Mouse (Mus musculus): ENCODE data around the gene Mkks. TPM values are rescaled to one million over a fixed set of nuclear protein-coding genes. Genes with fewer than 3 reads are reported as not detected.

Gene Mkks
- polyA plus RNA-seq (2015; fragmentation: Nextera tagmentation; extraction: Ambion mirVana), result 9.0 and 18.2 TPM in 2 replicates

DNA sequence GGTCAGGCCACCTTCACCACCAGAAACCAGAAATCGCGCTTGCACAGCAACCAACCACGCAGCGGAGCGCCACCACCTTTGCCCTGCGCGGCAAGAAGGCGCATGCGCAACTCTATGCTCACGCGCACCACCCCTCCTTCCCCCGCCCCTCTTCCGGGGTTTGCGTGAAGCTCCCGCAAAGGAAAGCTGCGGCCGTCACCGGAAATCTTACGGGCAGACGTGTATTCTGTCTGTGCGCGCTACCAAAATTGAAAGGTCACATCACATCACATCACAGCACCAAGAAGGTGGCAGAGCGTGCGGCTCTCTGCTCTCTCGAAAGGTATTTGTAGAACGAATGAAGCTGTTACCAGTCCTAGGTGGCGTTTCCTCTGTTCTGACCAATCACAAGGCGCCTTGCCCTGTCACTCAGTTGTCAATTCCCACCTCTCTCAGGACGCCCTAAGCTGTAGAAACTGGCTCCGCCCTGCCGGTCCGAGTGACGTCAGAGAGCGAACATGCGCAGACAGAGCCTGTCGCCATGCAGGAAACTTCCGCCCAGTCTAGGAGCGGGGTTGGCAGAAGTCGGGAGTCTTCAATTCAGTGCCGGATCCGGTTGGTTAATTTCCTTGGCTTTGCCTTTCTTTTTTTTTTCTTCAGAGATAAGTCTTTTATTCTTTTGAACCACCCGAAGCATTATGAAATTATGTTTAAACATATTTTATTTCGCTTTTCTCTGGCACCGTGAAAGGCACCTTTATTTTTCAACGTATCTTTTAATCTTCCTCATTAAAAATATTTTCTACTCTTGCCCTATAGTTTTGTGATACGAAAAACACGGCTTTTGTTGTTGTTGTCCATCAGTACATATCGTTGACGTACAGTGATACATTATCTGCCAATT, at the start of gene Mkks, which contains the start of the genes Slx4ip and AL731706.1:
Gene Mkks, minus strand, starts transcription at position 322 of the 883 bp plus-strand sequence.
Gene Slx4ip, plus strand, starts transcription at position 151 of the 883 bp plus-strand sequence.
Gene AL731706.1, minus strand, starts transcription at position 322 of the 883 bp plus-strand sequence.

GRCm38 (mm10) chr2:136885579-136885978, 5.6 kb downstream of the Mkks start, which contains the start of gene AL731706.2:
TSS of gene AL731706.2 (minus strand) at chr2:136885679.

Other genes starting within 250 kb of the Mkks start
- gene Snap25, start 177.9 kb downstream of the Mkks start, polyA plus RNA-seq (2015; fragmentation: Nextera tagmentation; extraction: Ambion mirVana), result 0.12 and 0.18 TPM in 2 replicates
- 28.0 and 36.4 TPM in 2 replicates for gene AL731706.2, start 5.7 kb downstream of the Mkks start, polyA plus RNA-seq (2015; fragmentation: Nextera tagmentation; extraction: Ambion mirVana)
- gene Slx4ip, start 171 bp downstream of the Mkks start, polyA plus RNA-seq (2015; fragmentation: Nextera tagmentation; extraction: Ambion mirVana), result 1.8 TPM in 2 replicates
- gene AL731706.1, start within 50 bp of the Mkks start, polyA plus RNA-seq (2015; fragmentation: Nextera tagmentation; extraction: Ambion mirVana), result 44.6 and 45.8 TPM in 2 replicates
- 7.8 and 8.2 TPM in 2 replicates for gene Jag1, start 225.3 kb upstream of the Mkks start, polyA plus RNA-seq (2015; fragmentation: Nextera tagmentation; extraction: Ambion mirVana)